Mouse (Mus musculus): ENCODE data around the gene Spink4.
A peak's percentile ranks its signal among the peaks of the same experiment; 100 is the strongest.

The Spink4 gene

GRCm38 (mm10) chr4:40963536-40963935 lies 43.7 kb downstream of the Spink4 start:
- DNase-seq (ENCODE audit: low spot score in 2 of 2), result no peak

GRCm38 (mm10) chr4:40969161-40969560 lies 49.3 kb downstream of the Spink4 start:
- no peak for DNase-seq (ENCODE audit: low spot score in 2 of 2)

GRCm38 (mm10) chr4:40969781-40970591 lies 50.1 kb downstream of the Spink4 start:
- no peak for DNase-seq (ENCODE audit: low spot score in 2 of 2)

- DNase-seq (ENCODE audit: low spot score in 2 of 2), result no peak
These were observed 50.7 kb downstream of the Spink4 start for GRCm38 (mm10) chr4:40970592-40970841.

- peak; percentile 96 to 98 for DNase-seq (ENCODE audit: low spot score in 2 of 2)
These were observed 51.2 kb downstream of the Spink4 start, which contains the start of gene Nfx1 for GRCm38 (mm10) chr4:40970842-40971701. Gene Nfx1 (plus strand): TSS chr4:40970906.

- DNase-seq (ENCODE audit: low spot score in 2 of 2), result no peak
These were observed 51.9 kb downstream of the Spink4 start for GRCm38 (mm10) chr4:40971744-40972143.

- no peak for DNase-seq (ENCODE audit: low spot score in 2 of 2)
These were observed 54.2 kb downstream of the Spink4 start for GRCm38 (mm10) chr4:40974011-40974410.

- no peak for DNase-seq (ENCODE audit: low spot score in 2 of 2)
These were observed 55.8 kb downstream of the Spink4 start for GRCm38 (mm10) chr4:40975678-40976077.

- DNase-seq (ENCODE audit: low spot score in 2 of 2), result no peak
These were observed 56.8 kb downstream of the Spink4 start for GRCm38 (mm10) chr4:40976651-40977050.

- DNase-seq (ENCODE audit: low spot score in 2 of 2), result no peak
These were observed 59.6 kb downstream of the Spink4 start for GRCm38 (mm10) chr4:40979430-40979829.
